Mouse (Mus musculus) limb, embryonic 13.5 days (tissue): ENCODE data around the gene Catsperg2. TPM values are rescaled to one million over a fixed set of nuclear protein-coding genes. Genes with fewer than 3 reads are reported as not detected.
"Not testable (repeated sequence)": the region's sequence is repeated elsewhere in the genome, so short reads cannot be mapped to it uniquely, and the experiment has no call there.

ENCODE experiments used
- ATAC-seq: fragments of 200-750 bp; cut with Nextera tagmentation; 2 replicates; pipeline ENCODE4 v1.8.0; 2017; ENCODE audit warnings: low read depth, moderate number of reproducible peaks, moderate TSS enrichment; ENCODE audit not compliant: low FRiP score
- H3K27ac ChIP-seq: fragments of 300-500 bp; sonication (generic); 2 replicates; pipeline ENCODE4 v1.5.1; 2015; ENCODE audit warnings: inconsistent platforms, mild to moderate bottlenecking, moderate library complexity
- H3K27me3 ChIP-seq: fragments of 300-500 bp; sonication (generic); 2 replicates; pipeline ENCODE4 v1.6.1; 2015; ENCODE audit warnings: mild to moderate bottlenecking, inconsistent platforms
- H3K36me3 ChIP-seq: fragments of 300-500 bp; sonication (generic); 2 replicates; pipeline ENCODE4 v1.6.1; 2015; ENCODE audit warnings: inconsistent platforms, mild to moderate bottlenecking, moderate library complexity
- H3K4me1 ChIP-seq: fragments of 300-500 bp; sonication (generic); 2 replicates; pipeline ENCODE4 v1.6.1; 2015; ENCODE audit warnings: inconsistent platforms
- H3K4me2 ChIP-seq: fragments of 300-500 bp; sonication (generic); replicated peaks from 2 replicates; pipeline ENCODE4 v1.6.1; 2015; ENCODE audit warnings: inconsistent platforms, mild to moderate bottlenecking, moderate library complexity
- H3K4me3 ChIP-seq: fragments of 300-500 bp; sonication (generic); 2 replicates; pipeline ENCODE4 v1.5.1; 2015; ENCODE audit warnings: moderate library complexity, mild to moderate bottlenecking, inconsistent platforms
- H3K9ac ChIP-seq: fragments of 300-500 bp; sonication (generic); 2 replicates; pipeline ENCODE4 v1.6.1; 2015; ENCODE audit warnings: mild to moderate bottlenecking, inconsistent platforms
- H3K9me3 ChIP-seq: fragments of 300-500 bp; sonication (generic); 2 replicates; pipeline ENCODE4 v1.6.1; 2016; ENCODE audit warnings: inconsistent platforms
- WGBS: fragments of 180-500 bp; shearing (Covaris S2); methylation state at CpG from one replicate; pipeline ENCODE4 v1.1.7; 2015; 5-methylcytosine and 5-hydroxymethylcytosine counted together
- polyA plus RNA-seq: library from polyadenylated mRNA; unstranded; fragments of >200 nt; fragmentation: Nextera tagmentation; extraction: Ambion mirVana; gene quantifications from 2 replicates; pipeline ENCODE4 v1.2.1, GENCODE M21; 2015

Gene Catsperg2
- not detected in 2 replicates for polyA plus RNA-seq

- not testable (repeated sequence) for H3K9ac ChIP-seq, H3K9me3 ChIP-seq, ATAC-seq, H3K27ac ChIP-seq, H3K4me1 ChIP-seq, H3K4me3 ChIP-seq, H3K27me3 ChIP-seq, H3K36me3 ChIP-seq
- H3K4me2 ChIP-seq: peak within 1 kb of the TSS; percentile 28; the same call in 1 of the 2 replicates
- WGBS: 62% methylated on average over 11 of the region's 11 CpGs
These were observed at the start of gene Catsperg2 for GRCm38 (mm10) chr7:29726860-29727259. Gene Catsperg2 (minus strand): TSS chr7:29727032.

GRCm38 (mm10) chr7:29776568-29776967 lies 49.7 kb upstream of the Catsperg2 start:
- no peaks in the 10 kb centered on the region for H3K27me3 ChIP-seq
- H3K36me3 ChIP-seq: peaks cover 81% of the 10 kb centered on the region
- no peaks in the 10 kb centered on the region for H3K9me3 ChIP-seq
- WGBS: 95% methylated on average over 19 of the region's 19 CpGs
- H3K27ac ChIP-seq: no peak overlapping the region
- no peak overlapping the region for H3K9ac ChIP-seq
- no peaks in the 10 kb centered on the region for H3K4me1 ChIP-seq
- H3K4me2 ChIP-seq: no peak overlapping the region
- no peak for ATAC-seq
- no peak overlapping the region for H3K4me3 ChIP-seq

- H3K9ac ChIP-seq: no peak overlapping the region
- H3K4me2 ChIP-seq: no peak overlapping the region
- H3K27ac ChIP-seq: no peak overlapping the region
- H3K9me3 ChIP-seq: no peaks in the 10 kb centered on the region
- no peak overlapping the region for H3K4me3 ChIP-seq
- peaks cover 8% of the 10 kb centered on the region for H3K4me1 ChIP-seq
- no peaks in the 10 kb centered on the region for H3K27me3 ChIP-seq
- 84% methylated on average over 3 of the region's 3 CpGs for WGBS
- no peak for ATAC-seq
- peaks cover 82% of the 10 kb centered on the region for H3K36me3 ChIP-seq
These were observed 47.5 kb upstream of the Catsperg2 start for GRCm38 (mm10) chr7:29774371-29774770.

GRCm38 (mm10) chr7:29773503-29773902 lies 46.7 kb upstream of the Catsperg2 start:
- Histone ChIP-seq H3K9ac (no peak overlapping the region), H3K27ac (no peak overlapping the region; the same call in 1 of the 2 replicates), H3K4me2 (no peak overlapping the region), H3K36me3 (peaks cover 73% of the 10 kb centered on the region), H3K27me3 (no peaks in the 10 kb centered on the region), H3K9me3 (no peaks in the 10 kb centered on the region), H3K4me1 (peaks cover 12% of the 10 kb centered on the region), H3K4me3 (no peak overlapping the region)
- ATAC-seq: peak; percentile 48
- 84% methylated on average over 7 of the region's 7 CpGs for WGBS

- H3K4me3 ChIP-seq: peak overlapping the region; percentile 80
- peaks cover 17% of the 10 kb centered on the region for H3K4me1 ChIP-seq
- no peaks in the 10 kb centered on the region for H3K9me3 ChIP-seq
- peak overlapping the region; percentile 85; the same call in 1 of the 2 replicates for H3K27ac ChIP-seq
- 7% methylated on average over 10 of the region's 10 CpGs for WGBS
- peaks cover 38% of the 10 kb centered on the region for H3K36me3 ChIP-seq
- H3K9ac ChIP-seq: peak overlapping the region; percentile 77
- ATAC-seq: no peak
- H3K4me2 ChIP-seq: peak overlapping the region; percentile 81
- no peaks in the 10 kb centered on the region for H3K27me3 ChIP-seq
These were observed 42.1 kb upstream of the Catsperg2 start for GRCm38 (mm10) chr7:29768980-29769379.

GRCm38 (mm10) chr7:29768090-29768900 lies 41.5 kb upstream of the Catsperg2 start, which contains the start of gene Zfp84:
Gene Zfp84 (plus strand): TSS chr7:29768552.
- under 1% methylated on average over 32 of the region's 32 CpGs for WGBS
- Histone ChIP-seq H3K27me3 (no peaks in the 10 kb centered on the region), H3K4me2 (peak within 1 kb of the TSS; percentile 81), H3K9me3 (no peaks in the 10 kb centered on the region), H3K36me3 (peaks cover 31% of the 10 kb centered on the region), H3K4me3 (peak within 1 kb of the TSS; percentile 80), H3K9ac (peak within 1 kb of the TSS; percentile 77), H3K4me1 (peaks cover 17% of the 10 kb centered on the region), H3K27ac (peak within 1 kb of the TSS; percentile 85)
- peak; percentile 95 for ATAC-seq

GRCm38 (mm10) chr7:29767058-29767686 lies 40.3 kb upstream of the Catsperg2 start:
- peak overlapping the region; percentile 70 for H3K9ac ChIP-seq
- no peaks in the 10 kb centered on the region for H3K27me3 ChIP-seq
- H3K36me3 ChIP-seq: peaks cover 22% of the 10 kb centered on the region
- peak overlapping the region; percentile 55; the same call in 1 of the 2 replicates for H3K27ac ChIP-seq
- peak overlapping the region; percentile 81 for H3K4me2 ChIP-seq
- H3K4me1 ChIP-seq: peaks cover 17% of the 10 kb centered on the region
- WGBS: 1% methylated on average over 15 of the region's 15 CpGs
- H3K9me3 ChIP-seq: no peaks in the 10 kb centered on the region
- ATAC-seq: peak; percentile 75
- H3K4me3 ChIP-seq: peak overlapping the region; percentile 80

GRCm38 (mm10) chr7:29764702-29765101 lies 37.9 kb upstream of the Catsperg2 start:
- H3K9me3 ChIP-seq: no peaks in the 10 kb centered on the region

GRCm38 (mm10) chr7:29760476-29760875 lies 33.6 kb upstream of the Catsperg2 start:
- H3K9me3 ChIP-seq: no peaks in the 10 kb centered on the region
- no peak overlapping the region for H3K4me3 ChIP-seq
- H3K36me3 ChIP-seq: peaks cover 9% of the 10 kb centered on the region
- no peak overlapping the region for H3K9ac ChIP-seq
- no peaks in the 10 kb centered on the region for H3K4me1 ChIP-seq
- no peak overlapping the region for H3K27ac ChIP-seq
- ATAC-seq: no peak
- H3K4me2 ChIP-seq: no peak overlapping the region
- no peaks in the 10 kb centered on the region for H3K27me3 ChIP-seq
- whole genome bisulfite sequencing: 87% methylated on average over 5 of the region's 5 CpGs

More at GRCm38 (mm10) chr7:29764702-29765101, 37.9 kb upstream of the Catsperg2 start:
- Histone ChIP-seq H3K36me3 (peaks cover 9% of the 10 kb centered on the region), H3K4me2 (no peak overlapping the region), H3K4me3 (no peak overlapping the region), H3K9ac (no peak overlapping the region), H3K27ac (no peak overlapping the region), H3K4me1 (peaks cover 12% of the 10 kb centered on the region), H3K27me3 (no peaks in the 10 kb centered on the region)
- WGBS: 74% methylated on average over 7 of the region's 7 CpGs
- ATAC-seq: no peak

- Histone ChIP-seq H3K27ac (no peak overlapping the region), H3K36me3 (no peaks in the 10 kb centered on the region), H3K4me1 (no peaks in the 10 kb centered on the region), H3K4me3 (no peak overlapping the region), H3K27me3 (no peaks in the 10 kb centered on the region), H3K9me3 (no peaks in the 10 kb centered on the region), H3K4me2 (no peak overlapping the region), H3K9ac (no peak overlapping the region)
- no peak for ATAC-seq
- 85% methylated on average over 3 of the region's 3 CpGs for WGBS
These were observed 15.4 kb upstream of the Catsperg2 start for GRCm38 (mm10) chr7:29742258-29742657.

- Histone ChIP-seq H3K36me3 (no peaks in the 10 kb centered on the region), H3K27me3 (no peaks in the 10 kb centered on the region), H3K4me2 (no peak overlapping the region), H3K4me3 (no peak overlapping the region), H3K9ac (no peak overlapping the region), H3K27ac (no peak overlapping the region), H3K4me1 (no peaks in the 10 kb centered on the region), H3K9me3 (peaks cover 22% of the 10 kb centered on the region)
- no peak for ATAC-seq
- 81% methylated on average over 2 of the region's 2 CpGs for WGBS
These were observed 1.2 kb upstream of the Catsperg2 start for GRCm38 (mm10) chr7:29728055-29728454.

- H3K4me3 ChIP-seq, H3K27ac ChIP-seq, H3K27me3 ChIP-seq, H3K9ac ChIP-seq, H3K4me1 ChIP-seq, ATAC-seq, H3K36me3 ChIP-seq, H3K9me3 ChIP-seq: not testable (repeated sequence)
- H3K4me2 ChIP-seq: peak overlapping the region; percentile 28; the same call in 1 of the 2 replicates
- WGBS: 26% methylated on average over 17 of the region's 17 CpGs
These were observed 1.2 kb downstream of the Catsperg2 start for GRCm38 (mm10) chr7:29725461-29726142.
